Mouse (Mus musculus): ENCODE results near the gene Pdia5. TPM values are rescaled to one million over a fixed set of nuclear protein-coding genes. Genes with fewer than 3 reads are reported as not detected.

Pdia5 gene
- total RNA-seq, 2 experiments from 2014 or later, result 3.1 to 4.7 TPM

- no peak for DNase-seq
Observed at GRCm38 (mm10) chr16:35484526-35485233, 6.0 kb downstream of the Pdia5 start.

GRCm38 (mm10) chr16:35484105-35484504 lies 6.6 kb downstream of the Pdia5 start:
- no peak for DNase-seq

GRCm38 (mm10) chr16:35479301-35479700 lies 11.4 kb downstream of the Pdia5 start:
- no peak for DNase-seq

- no peak for DNase-seq
Observed at GRCm38 (mm10) chr16:35477273-35477672, 13.4 kb downstream of the Pdia5 start.

- DNase-seq, result no peak
Observed at GRCm38 (mm10) chr16:35472569-35473275, 18.0 kb downstream of the Pdia5 start.

- no peak for DNase-seq
Observed at GRCm38 (mm10) chr16:35471841-35472568, 18.7 kb downstream of the Pdia5 start.

- no peak for DNase-seq
Observed at GRCm38 (mm10) chr16:35470983-35471382, 19.7 kb downstream of the Pdia5 start.

GRCm38 (mm10) chr16:35470096-35470495 lies 20.6 kb downstream of the Pdia5 start:
- DNase-seq, result no peak

GRCm38 (mm10) chr16:35469016-35469415 lies 21.7 kb downstream of the Pdia5 start:
- no peak for DNase-seq

GRCm38 (mm10) chr16:35467044-35467443 lies 23.6 kb downstream of the Pdia5 start:
- no peak for DNase-seq

- DNase-seq, result no peak
Observed at GRCm38 (mm10) chr16:35465808-35466351, 24.8 kb downstream of the Pdia5 start.

- DNase-seq, result no peak
Observed at GRCm38 (mm10) chr16:35464686-35465308, 25.9 kb downstream of the Pdia5 start.

GRCm38 (mm10) chr16:35463708-35464107 lies 27.0 kb downstream of the Pdia5 start:
- DNase-seq, result no peak

- DNase-seq, result no peak
Observed at GRCm38 (mm10) chr16:35462955-35463354, 27.7 kb downstream of the Pdia5 start.

- DNase-seq, result no peak
Observed at GRCm38 (mm10) chr16:35459584-35459983, 31.1 kb downstream of the Pdia5 start.

GRCm38 (mm10) chr16:35458297-35458696 lies 32.4 kb downstream of the Pdia5 start:
- DNase-seq, result no peak

- DNase-seq, result no peak
Observed at GRCm38 (mm10) chr16:35457488-35457887, 33.2 kb downstream of the Pdia5 start.

- peak; percentile 44 to 47 for DNase-seq
Observed at GRCm38 (mm10) chr16:35457011-35457419, 33.7 kb downstream of the Pdia5 start.

- DNase-seq, result no peak
Observed at GRCm38 (mm10) chr16:35456305-35456704, 34.4 kb downstream of the Pdia5 start.

GRCm38 (mm10) chr16:35455822-35456221 lies 34.9 kb downstream of the Pdia5 start:
- DNase-seq, result no peak

- DNase-seq, result no peak
Observed at GRCm38 (mm10) chr16:35450018-35450630, 40.5 kb downstream of the Pdia5 start.

- DNase-seq, result no peak
Observed at GRCm38 (mm10) chr16:35442026-35442415, 48.7 kb downstream of the Pdia5 start.

Data from layer of hippocampus, postnatal 36 days (tissue).